Mouse (Mus musculus) kidney, adult 2 months (tissue): ENCODE measurements around the gene Cpsf2. TPM values are rescaled to one million over a fixed set of nuclear protein-coding genes. Genes with fewer than 3 reads are reported as not detected.

Experiments used
- DNase-seq: peaks from one replicate; pipeline ENCODE4 v3.0.0; 2021
- H3K27ac ChIP-seq: fragments of 200-500 bp; 2 replicates; pipeline ENCODE4 v1.5.1; 2012; ENCODE audit warnings: low read depth, low read length, control low read depth, inconsistent platforms; ENCODE audit not compliant: insufficient read depth
- H3K27me3 ChIP-seq: fragments of 200-500 bp; replicated peaks from 2 replicates; pipeline ENCODE4 v1.6.1; 2012; ENCODE audit warnings: mild to moderate bottlenecking, moderate library complexity, low read length, inconsistent platforms; ENCODE audit not compliant: control insufficient read depth, insufficient read depth
- H3K36me3 ChIP-seq: fragments of 200-500 bp; 2 replicates; pipeline ENCODE4 v1.6.1; 2012; ENCODE audit warnings: mild to moderate bottlenecking, moderate library complexity, low read length, inconsistent platforms; ENCODE audit not compliant: control insufficient read depth, insufficient read depth
- H3K4me1 ChIP-seq: fragments of 200-500 bp; 2 replicates; pipeline ENCODE4 v1.6.1; 2011; ENCODE audit warnings: low read length; ENCODE audit not compliant: control insufficient read depth, insufficient read depth
- H3K4me3 ChIP-seq: fragments of 200-500 bp; 2 replicates; pipeline ENCODE4 v1.5.1; 2011; ENCODE audit warnings: mild to moderate bottlenecking, low read depth, low read length, control low read depth; ENCODE audit not compliant: insufficient read depth
- CTCF ChIP-seq: fragments of 200-500 bp; conservative IDR thresholded peaks from 2 replicates; pipeline ENCODE4 v1.5.1; 2011; ENCODE audit warnings: low read depth, mild to moderate bottlenecking, control low read depth, low read length, moderate library complexity, mixed read lengths; ENCODE audit not compliant: insufficient read depth, insufficient read length
- POLR2A ChIP-seq: fragments of 200-500 bp; IDR thresholded peaks from one replicate; pipeline ENCODE4 v1.6.1; 2011; ENCODE audit warnings: low read depth, low read length, control low read depth
- WGBS: fragments of 180-500 bp; shearing (Covaris S2); methylation state at CpG from one replicate; pipeline ENCODE4 v1.1.7; 2018; 5-methylcytosine and 5-hydroxymethylcytosine counted together
- polyA plus RNA-seq: library from polyadenylated mRNA; depleted of rRNA; stranded (reverse); fragments of >200 nt; gene quantifications from 2 replicates; pipeline ENCODE4 v1.2.3, GENCODE M21; 2012

Cpsf2 gene
- polyA plus RNA-seq, 1 experiment, result 5.1 TPM

DNA sequence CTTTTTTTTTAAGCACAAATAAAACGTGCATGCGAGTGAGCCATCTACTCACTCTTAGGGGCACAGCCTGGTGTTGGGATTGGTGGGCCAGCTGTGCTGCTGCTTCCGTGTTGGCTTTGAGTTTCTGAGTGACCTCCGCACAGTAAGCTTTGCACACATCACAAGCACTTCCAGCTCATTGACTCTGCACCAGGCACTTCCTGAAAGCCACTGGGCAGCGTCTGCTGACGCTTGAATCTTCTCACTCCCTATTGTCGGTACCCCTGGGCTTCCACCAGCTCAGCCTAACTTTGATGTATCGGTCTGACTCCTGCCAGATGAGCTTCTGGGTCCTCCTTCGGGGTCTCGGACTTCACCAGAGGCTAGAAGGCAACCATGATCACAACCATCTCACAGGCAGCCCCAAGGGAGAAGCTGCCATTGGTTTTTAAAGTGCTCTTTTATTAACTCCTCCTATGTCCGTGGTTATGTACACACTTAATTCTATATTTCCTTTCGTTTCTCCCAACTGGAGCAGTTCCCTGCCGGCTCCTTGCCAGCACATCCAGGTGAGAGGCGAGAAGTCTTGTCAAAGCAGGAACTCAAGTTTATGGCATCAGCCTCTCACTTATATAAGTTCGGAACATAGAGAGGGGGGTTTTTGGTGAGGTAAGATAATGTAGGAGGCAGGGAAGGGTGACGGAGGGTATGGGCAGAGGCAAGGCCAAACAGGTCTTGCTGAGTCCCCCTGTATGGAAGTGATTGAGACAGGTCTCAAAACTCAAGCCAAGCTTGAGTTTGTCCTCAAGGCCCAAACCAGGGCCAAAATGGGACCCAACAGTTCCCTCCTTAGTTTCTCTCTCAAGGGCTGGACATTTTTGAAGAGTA, 32.6 kb downstream of the Cpsf2 start:
- H3K27me3 ChIP-seq, result no peaks in the 10 kb centered on the region
- H3K27ac ChIP-seq, result no peak overlapping the region
- H3K4me3 ChIP-seq, result no peak overlapping the region
- no peak for TF ChIP-seq CTCF
- no peak for TF ChIP-seq POLR2A
- H3K4me1 ChIP-seq, result no peaks in the 10 kb centered on the region
- no peak for DNase-seq
- WGBS, result 89% methylated on average over 16 of the region's 16 CpGs
- no peaks in the 10 kb centered on the region for H3K36me3 ChIP-seq

GRCm38 (mm10) chr12:102009551-102009950, 33.8 kb downstream of the Cpsf2 start:
- no peak for DNase-seq
- Histone ChIP-seq H3K4me1 (no peaks in the 10 kb centered on the region), H3K36me3 (no peaks in the 10 kb centered on the region), H3K4me3 (no peak overlapping the region), H3K27ac (no peak overlapping the region), H3K27me3 (no peaks in the 10 kb centered on the region)
- 93% methylated on average over 6 of the region's 6 CpGs for WGBS
- TF ChIP-seq CTCF (no peak), POLR2A (no peak)

GRCm38 (mm10) chr12:102014411-102014810, 38.6 kb downstream of the Cpsf2 start:
- DNase-seq, result no peak
- no peak overlapping the region for H3K27ac ChIP-seq
- no peaks in the 10 kb centered on the region for H3K27me3 ChIP-seq
- H3K4me3 ChIP-seq, result no peak overlapping the region
- 46% methylated on average over 5 of the region's 5 CpGs for WGBS
- H3K36me3 ChIP-seq, result no peaks in the 10 kb centered on the region
- TF ChIP-seq CTCF, result no peak
- no peak for TF ChIP-seq POLR2A
- no peaks in the 10 kb centered on the region for H3K4me1 ChIP-seq

GRCm38 (mm10) chr12:102015127-102015526, 39.3 kb downstream of the Cpsf2 start:
- no peak for DNase-seq
- Histone ChIP-seq H3K4me3 (no peak overlapping the region), H3K4me1 (no peaks in the 10 kb centered on the region), H3K27ac (no peak overlapping the region), H3K27me3 (no peaks in the 10 kb centered on the region), H3K36me3 (no peaks in the 10 kb centered on the region)
- TF ChIP-seq POLR2A, result no peak
- no peak for TF ChIP-seq CTCF
- WGBS, result 90% methylated on average over 6 of the region's 6 CpGs

- H3K36me3 ChIP-seq, result no peaks in the 10 kb centered on the region
- WGBS, result 71% methylated on average over 6 of the region's 6 CpGs
- H3K4me1 ChIP-seq, result no peaks in the 10 kb centered on the region
- no peak for DNase-seq
- no peak overlapping the region for H3K4me3 ChIP-seq
- no peaks in the 10 kb centered on the region for H3K27me3 ChIP-seq
- no peak overlapping the region for H3K27ac ChIP-seq
- no peak for TF ChIP-seq POLR2A
- TF ChIP-seq CTCF, result no peak
Measured at GRCm38 (mm10) chr12:102021923-102022322, 46.1 kb downstream of the Cpsf2 start.

DNA sequence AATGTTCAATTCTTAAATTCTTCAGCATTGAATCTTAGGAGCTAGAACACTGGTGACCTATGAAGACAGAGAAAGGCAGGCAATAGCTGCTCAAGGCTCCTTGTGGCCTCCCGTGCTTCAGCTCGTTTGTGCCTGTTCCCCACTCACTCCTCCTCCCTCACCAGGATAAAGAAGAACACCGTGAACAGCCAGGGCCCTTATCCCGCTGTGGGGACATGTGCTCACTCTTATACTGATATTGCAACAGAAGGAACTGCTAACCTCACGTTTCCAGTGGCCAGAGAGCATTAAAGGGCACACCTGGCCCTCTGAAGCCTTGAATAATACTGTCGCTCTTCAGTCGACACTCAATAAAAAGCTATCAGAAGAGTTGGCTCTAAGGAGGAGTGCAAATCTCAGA, 53.4 kb downstream of the Cpsf2 start:
- Histone ChIP-seq H3K27me3 (no peaks in the 10 kb centered on the region), H3K36me3 (no peaks in the 10 kb centered on the region), H3K27ac (no peak overlapping the region), H3K4me3 (no peak overlapping the region), H3K4me1 (no peaks in the 10 kb centered on the region)
- no peak for DNase-seq
- TF ChIP-seq CTCF, result no peak
- TF ChIP-seq POLR2A, result no peak
- WGBS, result 55% methylated on average over 7 of the region's 7 CpGs

DNA sequence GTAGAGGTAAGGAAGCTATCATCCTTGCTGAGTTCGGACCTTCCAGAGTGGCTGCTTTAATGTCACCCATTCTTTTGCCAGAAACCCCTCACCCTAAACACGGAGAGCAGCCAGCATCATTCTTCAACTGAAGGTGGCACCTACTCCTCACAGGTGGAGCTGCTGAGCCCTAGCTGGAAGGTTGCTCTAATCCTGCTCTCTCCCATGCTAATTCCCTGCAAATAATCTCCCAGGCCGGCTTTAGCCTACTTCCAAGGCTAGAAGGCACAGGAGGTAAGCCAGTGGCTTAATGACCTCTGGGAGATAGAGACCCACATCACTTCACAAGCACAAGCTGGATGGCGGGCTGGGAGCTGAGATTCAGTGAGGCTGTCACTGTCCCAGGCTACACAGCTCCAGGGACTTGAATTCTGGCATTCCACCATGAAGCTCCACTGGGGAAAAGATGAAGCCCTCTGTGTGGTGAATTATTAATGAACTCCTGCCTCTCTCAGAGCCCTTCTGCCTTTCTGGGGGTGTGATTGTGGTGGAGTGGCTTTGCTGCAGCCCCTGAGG, 54.2 kb downstream of the Cpsf2 start:
- H3K36me3 ChIP-seq, result no peaks in the 10 kb centered on the region
- H3K27ac ChIP-seq, result no peak overlapping the region
- WGBS, result 46% methylated on average over 4 of the region's 4 CpGs
- H3K27me3 ChIP-seq, result no peaks in the 10 kb centered on the region
- H3K4me1 ChIP-seq, result no peaks in the 10 kb centered on the region
- TF ChIP-seq POLR2A (no peak), CTCF (no peak)
- DNase-seq, result no peak
- H3K4me3 ChIP-seq, result no peak overlapping the region
